Mouse (Mus musculus) testis, adult 2 months (tissue): ENCODE data around the gene Qpct.

Experiments used
- CTCF ChIP-seq: fragments of 200-500 bp; IDR thresholded peaks from 2 replicates; pipeline ENCODE4 v1.5.1; 2012; ENCODE audit warnings: low read depth, mild to moderate bottlenecking, inconsistent platforms, low read length, moderate library complexity; ENCODE audit not compliant: control insufficient read depth, insufficient read depth, insufficient replicate concordance
- POLR2A ChIP-seq: fragments of 200-500 bp; IDR thresholded peaks from 2 replicates; pipeline ENCODE4 v1.6.1; 2012; ENCODE audit warnings: low read depth, mild to moderate bottlenecking, inconsistent platforms, low read length, moderate library complexity; ENCODE audit not compliant: control insufficient read depth

- TF ChIP-seq CTCF (no peak), POLR2A (no peak)
Observed at GRCm38 (mm10) chr17:79109576-79109975, 57.9 kb downstream of the Qpct start.
